ENCODE assay signal across 8 mouse cellular contexts in the genomic region with DNA sequence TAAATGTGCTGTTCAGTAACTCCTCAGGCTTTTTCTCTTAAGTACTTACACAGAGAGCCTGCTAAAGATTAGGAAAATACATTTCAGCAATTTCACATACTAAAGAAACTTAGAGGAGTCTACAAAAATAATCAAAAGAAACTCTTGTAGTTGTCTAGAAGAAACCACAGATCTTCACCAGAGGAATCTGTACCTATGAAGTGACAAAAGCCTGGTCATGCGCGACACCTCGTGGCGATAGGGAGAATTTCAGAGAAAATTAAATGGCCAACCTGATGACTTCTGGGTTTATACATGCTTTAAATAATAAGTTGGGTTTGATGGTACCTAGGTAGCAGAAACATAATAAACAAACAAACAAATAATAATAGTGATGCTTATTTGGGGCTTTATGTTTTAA.
DNase-seq lines count a peak whose midpoint lies in the region; ATAC-seq and TF ChIP-seq lines count a peak whose summit lies in the region.

No protein-coding gene starts in this region.

- 0% methylated on average over 4 of the region's 4 CpGs for WGBS in liver, adult 2 months
- WGBS in liver, embryonic 11.5 days, result 2% methylated on average over 4 of the region's 4 CpGs
- WGBS in midbrain, embryonic 15.5 days, result 0% methylated on average over 4 of the region's 4 CpGs

- peak; percentile 63 for TF ChIP-seq CTCF in liver, adult 2 months (IDR thresholded peaks at IDR 0.05; ENCODE audit: low read depth, low read length)

- no peak overlapping the region for H3K4me3 ChIP-seq in liver, adult 2 months (ENCODE audit: insufficient read depth, low read depth, low read length)
- H3K4me3 ChIP-seq in liver, embryonic 11.5 days (ENCODE audit: low read depth, low read length), result no peak overlapping the region
- H3K4me3 ChIP-seq in midbrain, embryonic 15.5 days, result no peak overlapping the region

- no peak overlapping the region for H3K4me2 ChIP-seq in liver, embryonic 11.5 days
- no peak overlapping the region for H3K4me2 ChIP-seq in midbrain, embryonic 15.5 days

- no peaks in the 10 kb centered on the region for H3K9me3 ChIP-seq in liver, embryonic 11.5 days (ENCODE audit: control insufficient read depth, low read length)
- no peaks in the 10 kb centered on the region for H3K9me3 ChIP-seq in midbrain, embryonic 15.5 days

- no peak for TF ChIP-seq POLR2A in liver, adult 2 months (IDR thresholded peaks at IDR 0.05; ENCODE audit: extremely low read depth, insufficient read depth, low read length)

- H3K27ac ChIP-seq in liver, adult 2 months (replicated peaks; ENCODE audit: insufficient read depth, low read depth, low read length), result no peak overlapping the region
- H3K27ac ChIP-seq in liver, embryonic 11.5 days (ENCODE audit: low read depth, low read length), result no peak overlapping the region
- no peak overlapping the region for H3K27ac ChIP-seq in midbrain, embryonic 15.5 days

- no peaks in the 10 kb centered on the region for H3K4me1 ChIP-seq in liver, adult 2 months (ENCODE audit: control insufficient read depth, insufficient read depth, low read length)
- H3K4me1 ChIP-seq in liver, embryonic 11.5 days (replicated peaks; ENCODE audit: control insufficient read depth, insufficient read depth, low read length), result no peaks in the 10 kb centered on the region
- H3K4me1 ChIP-seq in midbrain, embryonic 15.5 days, result no peaks in the 10 kb centered on the region

- H3K9ac ChIP-seq in liver, adult 2 months (ENCODE audit: low read depth, low read length), result no peak overlapping the region
- H3K9ac ChIP-seq in liver, embryonic 11.5 days (ENCODE audit: low read depth, low read length), result no peak overlapping the region
- no peak overlapping the region for H3K9ac ChIP-seq in midbrain, embryonic 15.5 days

- H3K27me3 ChIP-seq in liver, adult 2 months (ENCODE audit: control insufficient read depth, insufficient read depth, low read length), result no peaks in the 10 kb centered on the region
- no peaks in the 10 kb centered on the region for H3K27me3 ChIP-seq in liver, embryonic 11.5 days (replicated peaks; ENCODE audit: control insufficient read depth, insufficient read depth, low read length)
- H3K27me3 ChIP-seq in midbrain, embryonic 15.5 days (replicated peaks), result no peaks in the 10 kb centered on the region

- no peak for ATAC-seq in liver, embryonic 11.5 days (replicated peaks; ENCODE audit: low FRiP score)
- peak; percentile 58 to 75 for ATAC-seq in hematopoietic stem cell, adult 5-6 weeks (replicated peaks in 1 of 2; ENCODE audit: insufficient read depth in 1 of 2, low FRiP score in 2 of 2, low TSS enrichment in 1 of 2, low read depth in 1 of 2, poor library complexity in 2 of 2, severe bottlenecking in 2 of 2)
- ATAC-seq in midbrain, embryonic 15.5 days (replicated peaks), result 0 out of 2 replicates have a peak, but pooled peaks have one; percentile 45

- no peaks in the 10 kb centered on the region for H3K36me3 ChIP-seq in liver, adult 2 months (ENCODE audit: control insufficient read depth, insufficient read depth, low read length)
- H3K36me3 ChIP-seq in liver, embryonic 11.5 days (ENCODE audit: control insufficient read depth, insufficient read depth, low read length), result no peaks in the 10 kb centered on the region
- no peaks in the 10 kb centered on the region for H3K36me3 ChIP-seq in midbrain, embryonic 15.5 days (replicated peaks)

- H3K79me2 ChIP-seq in liver, adult 2 months (ENCODE audit: control insufficient read depth, insufficient read depth, low read length), result no peaks in the 10 kb centered on the region

- peak; percentile 33 for DNase-seq in liver, adult 2 months (ENCODE audit: extremely low read depth, low read depth, low spot score)
- no peak for DNase-seq in liver, embryonic 11.5 days (ENCODE audit: low spot score)
- DNase-seq in adrenal gland, adult 2 months, result peak; percentile 43
- peak; percentile 35 for DNase-seq in embryo, embryonic 9.5 days (ENCODE audit: extremely low spot score)
- peak; percentile 9 for DNase-seq in left cerebral cortex, adult 11 months (ENCODE audit: low spot score)
- DNase-seq in urinary bladder, postnatal 14 days (ENCODE audit: low spot score), result peak; percentile 24
